Mouse (Mus musculus): ENCODE data around the gene Gm21304. TPM values are rescaled to one million over a fixed set of nuclear protein-coding genes. Genes with fewer than 3 reads are reported as not detected.

The Gm21304 gene
- polyA plus RNA-seq, 1 experiment from 2014 or later: not detected

Other genes with a start within 250 kb of the Gm21304 start
- gene Gm21293, start 25.5 kb upstream of the Gm21304 start, polyA plus RNA-seq (2015; fragmentation: Nextera tagmentation; extraction: Ambion mirVana): not detected in 2 replicates
- gene Gm6763, start 17.0 kb upstream of the Gm21304 start, polyA plus RNA-seq (2015; fragmentation: Nextera tagmentation; extraction: Ambion mirVana): not detected in 2 replicates
- gene Gm8764, start 8.5 kb upstream of the Gm21304 start, polyA plus RNA-seq (2015; fragmentation: Nextera tagmentation; extraction: Ambion mirVana): not detected in 2 replicates
- gene Gm21312, start 8.5 kb downstream of the Gm21304 start, polyA plus RNA-seq (2015; fragmentation: Nextera tagmentation; extraction: Ambion mirVana): not detected in 2 replicates
- gene Gm20765, start 17.0 kb downstream of the Gm21304 start, polyA plus RNA-seq (2015; fragmentation: Nextera tagmentation; extraction: Ambion mirVana): not detected in 2 replicates
- gene Gm4340, start 25.5 kb downstream of the Gm21304 start, polyA plus RNA-seq (2015; fragmentation: Nextera tagmentation; extraction: Ambion mirVana): not detected in 2 replicates